Mouse (Mus musculus) heart, postnatal 36 days (tissue): Measurements from ENCODE around the gene Map4k1. TPM values are rescaled to one million over a fixed set of nuclear protein-coding genes. Genes with fewer than 3 reads are reported as not detected.

Experiments used
- DNase-seq, 2 experiments: peaks; one replicate each; pipeline ENCODE4 v3.0.0; 2021 to 2022
- intact Hi-C: fragments of 180-260 bp; cut with DNase I; formaldehyde crosslinking; loops from one replicate; pipeline ENCODE4 v1.15.1; 2025
- total RNA-seq, 2 experiments: library from RNA; stranded (reverse); gene quantifications; 2 replicates each; pipeline ENCODE4 v1.2.3; 2021

The Map4k1 gene
- total RNA-seq = under 1 TPM; 0.61 to 0.81 TPM

DNA sequence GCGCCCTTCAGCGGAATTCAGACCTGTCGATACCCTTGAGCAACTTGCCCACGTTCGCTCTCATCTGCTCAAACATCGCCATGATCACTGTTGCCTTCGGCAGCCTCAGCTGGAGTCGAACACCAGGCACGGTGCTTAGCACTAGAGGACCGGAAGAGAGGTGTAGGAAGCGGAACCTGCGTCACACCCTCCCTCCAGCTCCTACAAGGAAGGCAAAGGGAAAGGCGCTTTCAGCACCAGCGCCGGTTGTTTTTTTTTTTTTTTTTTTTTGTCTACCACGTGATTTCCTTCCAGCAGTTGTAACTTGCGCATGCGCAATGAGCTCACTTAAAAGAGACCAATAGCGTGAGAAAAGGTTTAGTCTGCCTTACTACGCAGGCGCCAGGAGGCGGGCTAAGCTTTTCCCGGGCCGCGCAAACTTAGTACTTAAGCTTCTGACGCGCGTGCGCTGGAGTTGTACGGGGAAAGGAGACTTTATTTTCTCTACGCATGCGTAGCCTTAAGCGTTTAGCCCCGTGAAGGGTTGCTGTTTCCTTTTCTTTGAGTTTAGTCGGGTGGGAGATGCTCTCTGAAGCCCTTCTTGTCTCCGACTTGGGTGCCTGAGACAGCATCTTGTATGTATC lies at the start of gene Map4k1, which contains the start of gene Eif3k:
Gene Map4k1, plus strand, starts transcription at position 400 of the 623 bp plus-strand sequence.
Gene Eif3k, minus strand, starts transcription at position 214 of the 623 bp plus-strand sequence.
- intact Hi-C loops = loop anchor here (5.0 kb wide), 1 partner anchor 251 kb away; the partner anchor contains the start of gene Kcnk6

DNA sequence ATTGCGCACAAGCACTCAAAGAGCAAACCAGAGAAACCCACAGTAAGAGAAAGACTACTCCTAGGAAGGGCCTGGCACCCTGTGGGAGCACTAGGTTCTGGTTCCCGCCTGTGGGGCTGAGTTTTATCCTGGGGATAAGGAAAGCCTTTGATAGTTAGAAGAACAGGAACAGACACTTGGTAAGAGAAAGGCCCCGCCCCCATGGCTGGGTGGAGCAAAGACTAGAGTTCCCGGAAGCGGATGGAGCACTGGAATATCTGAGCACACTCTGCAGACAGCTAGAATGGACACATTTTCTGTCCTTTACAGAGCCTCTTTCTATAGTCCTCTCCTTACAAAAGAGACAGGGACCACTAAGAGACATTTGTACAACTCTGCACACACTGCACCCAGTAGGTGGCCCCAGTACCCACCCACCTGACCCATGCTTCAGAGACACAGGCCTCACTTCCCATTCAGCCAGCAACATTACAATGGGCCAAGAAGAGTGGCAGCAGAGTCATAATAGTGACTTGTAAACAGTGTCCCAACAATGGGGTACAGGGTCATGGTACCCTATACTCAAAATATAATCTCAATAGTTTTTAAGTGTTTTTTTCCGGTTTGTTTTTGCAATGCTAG lies 49.3 kb upstream of the Map4k1 start:
- peak in 1 of 2 experiments; percentile 56 for DNase-seq
- intact Hi-C loops = no loop called here

More for the DNA sequence above, at the start of gene Map4k1, which contains the start of gene Eif3k:
- peak; percentile 91 to 92 for DNase-seq

- intact Hi-C loops = no loop called here
- no peak for DNase-seq
Observed at GRCm38 (mm10) chr7:28933825-28934224, 48.0 kb upstream of the Map4k1 start.

DNA sequence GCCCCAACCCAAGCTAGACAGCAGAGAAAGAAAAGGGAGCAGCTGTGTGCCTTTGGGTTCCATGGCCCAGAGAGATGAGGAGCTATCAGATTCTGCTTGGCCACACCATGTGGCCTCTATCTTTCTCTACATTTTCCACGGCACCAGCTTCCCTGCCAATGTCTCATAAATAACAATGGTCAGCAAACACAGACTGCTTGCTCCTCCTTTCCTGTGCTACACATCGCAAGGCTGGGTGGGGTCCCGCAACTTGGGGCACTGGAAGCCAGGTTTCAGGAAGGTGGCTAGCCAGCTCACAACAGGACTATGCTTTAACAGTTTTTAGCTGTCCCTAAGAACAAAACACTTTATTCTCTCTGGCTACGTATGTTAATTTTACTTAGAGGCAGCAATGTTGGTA lies 45.1 kb upstream of the Map4k1 start:
- no peak for DNase-seq

GRCm38 (mm10) chr7:28938654-28939053 lies 43.2 kb upstream of the Map4k1 start:
- intact Hi-C loops = no loop called here
- no peak for DNase-seq

More for the DNA sequence above, 45.1 kb upstream of the Map4k1 start:
- intact Hi-C loops = loop anchor here (2.0 kb wide), 1 partner anchor 36 kb away; no protein-coding TSS in a partner anchor

- DNase-seq = no peak
- intact Hi-C loops = no loop called here
Observed at GRCm38 (mm10) chr7:28939418-28940183, 42.2 kb upstream of the Map4k1 start.

DNA sequence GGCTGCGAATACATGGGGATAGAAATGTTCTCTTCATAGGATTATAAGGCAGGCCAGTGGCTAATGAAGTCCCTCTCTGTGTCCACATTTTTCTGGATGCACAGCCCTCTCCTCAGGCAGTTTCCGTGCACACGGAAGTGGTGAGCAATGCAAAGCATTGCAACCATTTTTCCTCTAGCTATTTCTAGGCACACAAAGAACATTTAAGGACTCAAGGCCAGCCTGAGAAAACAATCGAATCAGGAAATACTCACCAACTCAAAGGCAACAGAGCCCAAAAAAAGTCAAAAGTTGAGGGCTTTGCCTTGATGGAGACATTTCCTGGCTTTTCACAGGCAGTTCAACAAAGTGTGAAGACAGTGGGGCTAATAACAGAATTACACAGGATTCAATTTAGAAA lies 40.7 kb upstream of the Map4k1 start:
- intact Hi-C loops = no loop called here
- no peak for DNase-seq

DNA sequence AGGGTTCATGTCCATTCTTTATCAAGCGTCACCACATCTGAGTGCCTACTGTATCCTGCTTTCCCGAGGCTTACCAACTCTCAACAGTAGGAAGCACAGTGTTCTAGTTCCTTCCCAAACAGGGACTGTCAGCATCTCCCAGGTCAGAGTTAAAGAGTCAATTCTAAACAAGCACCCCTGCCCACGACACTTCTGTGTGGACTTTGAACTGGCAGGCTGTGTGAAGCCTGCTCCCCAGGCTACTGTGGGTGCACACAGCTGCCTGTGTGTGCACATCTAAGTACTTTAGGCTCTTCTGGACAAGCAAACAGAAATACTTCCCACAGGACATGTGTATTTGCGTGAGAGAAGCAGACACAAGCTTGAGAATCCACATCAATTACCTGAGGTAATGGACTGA lies 40.3 kb upstream of the Map4k1 start:
- intact Hi-C loops = no loop called here
- no peak for DNase-seq

GRCm38 (mm10) chr7:28943451-28944180 lies 38.2 kb upstream of the Map4k1 start:
- DNase-seq = no peak
- intact Hi-C loops = loop anchor here (2.0 kb wide), 1 partner anchor 17 kb away; no protein-coding TSS in a partner anchor

DNA sequence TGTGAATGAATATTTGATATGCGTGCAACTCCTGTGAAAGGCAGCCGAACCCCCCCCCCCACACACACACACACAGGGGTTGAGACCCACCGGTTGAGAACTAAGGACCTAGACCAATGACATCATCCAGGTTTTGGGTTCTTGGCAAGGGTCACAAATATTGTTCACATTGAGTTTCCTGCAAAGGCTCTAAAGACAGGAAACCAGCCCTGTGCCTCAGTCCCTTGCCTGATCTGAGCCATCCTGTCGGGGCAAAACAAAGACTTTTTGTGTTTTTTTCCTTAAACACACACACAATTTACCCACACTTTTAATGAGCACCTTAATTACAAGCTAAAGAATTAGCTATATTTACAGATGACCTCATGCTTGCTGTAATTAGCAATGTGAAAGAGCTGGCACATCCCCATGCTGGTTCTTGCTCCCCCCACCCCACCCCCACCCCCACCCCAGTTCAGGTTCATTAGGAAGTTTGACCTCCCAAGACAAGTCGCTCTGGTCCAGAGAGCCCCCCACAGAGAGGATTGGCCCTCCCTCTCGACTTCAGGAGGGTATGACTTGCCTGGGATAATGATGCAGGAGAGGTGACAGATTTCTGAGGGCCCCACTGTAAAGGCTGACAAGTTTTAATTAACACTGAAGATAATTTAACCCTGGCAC lies 37.0 kb upstream of the Map4k1 start:
- intact Hi-C loops = loop anchor here (2.0 kb wide), 1 partner anchor 16 kb away; no protein-coding TSS in a partner anchor
- DNase-seq = no peak

DNA sequence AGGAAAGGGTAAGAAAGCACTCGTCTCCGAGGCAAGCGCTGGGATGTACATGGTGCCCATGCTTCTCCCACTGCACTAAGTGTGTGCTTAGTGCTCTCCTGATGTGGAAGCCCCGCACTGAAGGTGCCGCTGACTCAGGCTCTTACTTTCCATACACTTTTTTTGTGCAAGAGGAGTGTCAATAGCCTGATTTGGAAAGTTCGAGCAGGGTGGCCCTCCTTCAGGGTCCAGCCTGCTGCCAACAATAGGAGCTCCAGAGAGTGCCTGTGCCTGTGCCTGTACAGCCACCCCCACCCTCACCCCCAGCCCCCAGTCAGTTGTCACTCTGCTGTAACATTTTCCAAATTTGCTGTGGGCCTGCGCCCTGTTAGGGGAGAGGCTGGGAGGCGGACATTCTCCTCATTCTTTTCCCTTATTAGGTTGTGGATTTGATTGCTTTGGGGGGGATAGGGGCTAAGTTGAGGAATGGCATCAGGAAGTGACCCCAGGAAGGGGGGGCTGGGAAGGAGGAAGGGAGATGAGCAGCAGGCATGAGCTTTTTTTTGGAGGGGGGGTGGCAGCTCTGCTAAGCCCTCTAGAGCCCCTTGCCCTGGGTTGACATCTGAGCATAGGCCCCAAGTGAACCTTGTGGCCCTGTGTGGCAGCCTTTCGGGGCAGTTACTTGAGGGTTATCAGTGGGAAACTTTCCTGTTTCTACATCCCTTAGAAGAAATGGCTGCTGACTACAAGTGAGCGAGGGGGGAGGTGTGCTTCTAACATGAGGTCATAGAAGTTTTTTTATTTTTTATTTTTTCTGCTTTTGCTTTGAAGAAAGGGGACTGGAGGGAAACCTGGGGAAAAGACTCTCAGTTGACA lies 36.2 kb upstream of the Map4k1 start:
- intact Hi-C loops = loop anchor here (2.0 kb wide), 1 partner anchor 15 kb away; no protein-coding TSS in a partner anchor
- DNase-seq = no peak

- no peak for DNase-seq
- intact Hi-C loops = no loop called here
Observed at GRCm38 (mm10) chr7:28946271-28946610, 35.6 kb upstream of the Map4k1 start.

- intact Hi-C loops = no loop called here
- DNase-seq = no peak
Observed at GRCm38 (mm10) chr7:28948746-28949145, 33.1 kb upstream of the Map4k1 start.

- intact Hi-C loops = no loop called here
- DNase-seq = no peak
Observed at GRCm38 (mm10) chr7:28949298-28949697, 32.6 kb upstream of the Map4k1 start.

- intact Hi-C loops = no loop called here
- DNase-seq = no peak
Observed at GRCm38 (mm10) chr7:28950346-28951037, 31.4 kb upstream of the Map4k1 start.

DNA sequence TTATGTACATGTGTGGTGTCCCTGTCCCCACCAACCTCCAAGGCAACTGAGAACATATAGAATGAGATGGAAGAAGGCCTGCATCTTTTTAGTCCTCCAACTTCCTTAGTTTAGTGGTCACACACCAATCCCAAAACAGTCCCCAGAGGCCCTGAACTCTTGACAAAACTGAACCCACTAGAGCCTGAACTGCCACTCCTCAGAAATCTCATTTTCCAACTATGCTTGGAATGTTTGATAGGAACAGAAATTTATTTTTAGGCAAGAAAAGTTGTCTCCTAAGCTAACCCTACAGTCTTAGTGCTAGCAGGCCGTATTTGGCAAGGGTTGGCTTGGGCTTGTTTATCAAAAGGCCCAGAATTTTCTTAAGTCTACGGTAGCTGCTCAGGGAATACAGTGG lies 30.1 kb upstream of the Map4k1 start:
- DNase-seq = no peak
- intact Hi-C loops = no loop called here

- no peak for DNase-seq
- intact Hi-C loops = no loop called here
Observed at GRCm38 (mm10) chr7:28952786-28953185, 29.1 kb upstream of the Map4k1 start.
